Mouse (Mus musculus): ENCODE results near the gene Fam120b.

Fam120b gene

DNA sequence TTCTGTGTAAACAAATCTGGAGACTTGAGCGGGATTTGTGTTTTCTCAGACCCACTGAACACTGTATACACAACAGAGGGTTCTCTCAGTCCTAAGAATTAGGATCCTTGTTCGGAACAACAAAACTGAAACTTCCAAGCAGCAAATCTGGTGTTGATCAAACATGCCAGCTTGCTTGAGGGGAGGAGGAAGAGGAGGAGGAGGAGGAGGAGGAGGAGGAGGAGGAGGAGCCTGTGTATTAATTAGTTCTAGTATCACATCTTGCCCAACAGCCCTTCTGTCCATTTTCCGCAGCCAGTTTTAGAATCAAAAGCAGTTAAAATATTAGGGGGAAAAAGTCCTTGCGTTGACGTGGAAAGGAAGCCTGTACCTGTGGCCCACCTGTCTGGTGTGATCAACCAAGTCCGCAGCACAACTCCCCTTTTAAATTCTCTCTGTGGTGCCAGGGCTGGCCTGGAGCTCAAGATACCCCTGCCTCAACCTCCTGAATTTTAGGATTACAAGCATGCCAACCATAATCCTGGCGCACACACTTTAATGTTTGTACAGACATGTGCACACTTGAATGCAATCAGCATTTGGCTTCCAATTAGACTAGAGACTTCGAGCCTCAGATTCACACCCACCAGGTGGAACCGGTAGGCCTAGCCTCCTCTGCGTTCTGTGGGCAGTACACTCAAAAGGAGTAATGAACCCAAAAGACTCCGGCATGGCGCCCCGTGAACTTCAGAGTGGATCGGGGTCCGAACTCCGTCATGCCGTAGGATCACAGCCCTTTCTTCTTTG is 16.1 kb upstream of the Fam120b start:
- no peak for DNase-seq (ENCODE audit: low read depth, low spot score)

DNA sequence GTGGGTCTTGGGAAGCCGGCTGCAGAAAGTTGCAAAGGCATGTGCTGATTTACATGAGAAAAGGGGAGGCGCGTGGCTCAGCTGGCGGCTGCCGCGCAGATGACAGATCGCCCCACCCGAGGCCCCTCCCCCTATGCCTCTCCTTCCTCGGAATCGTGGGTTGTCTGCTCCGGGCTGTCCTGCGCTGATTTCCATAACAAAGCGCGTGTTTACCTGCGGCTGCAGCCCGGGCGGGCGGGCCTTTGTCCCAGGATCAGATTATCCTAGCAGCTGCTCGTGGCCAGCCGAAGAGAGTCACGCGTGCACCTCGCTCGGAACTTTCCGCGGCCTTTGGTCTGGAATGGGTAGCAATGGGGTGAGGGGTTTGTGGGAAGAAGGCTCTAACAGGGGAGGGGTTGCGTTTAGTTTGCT is 15.4 kb upstream of the Fam120b start:
- DNase-seq (ENCODE audit: low read depth, low spot score) = no peak

DNA sequence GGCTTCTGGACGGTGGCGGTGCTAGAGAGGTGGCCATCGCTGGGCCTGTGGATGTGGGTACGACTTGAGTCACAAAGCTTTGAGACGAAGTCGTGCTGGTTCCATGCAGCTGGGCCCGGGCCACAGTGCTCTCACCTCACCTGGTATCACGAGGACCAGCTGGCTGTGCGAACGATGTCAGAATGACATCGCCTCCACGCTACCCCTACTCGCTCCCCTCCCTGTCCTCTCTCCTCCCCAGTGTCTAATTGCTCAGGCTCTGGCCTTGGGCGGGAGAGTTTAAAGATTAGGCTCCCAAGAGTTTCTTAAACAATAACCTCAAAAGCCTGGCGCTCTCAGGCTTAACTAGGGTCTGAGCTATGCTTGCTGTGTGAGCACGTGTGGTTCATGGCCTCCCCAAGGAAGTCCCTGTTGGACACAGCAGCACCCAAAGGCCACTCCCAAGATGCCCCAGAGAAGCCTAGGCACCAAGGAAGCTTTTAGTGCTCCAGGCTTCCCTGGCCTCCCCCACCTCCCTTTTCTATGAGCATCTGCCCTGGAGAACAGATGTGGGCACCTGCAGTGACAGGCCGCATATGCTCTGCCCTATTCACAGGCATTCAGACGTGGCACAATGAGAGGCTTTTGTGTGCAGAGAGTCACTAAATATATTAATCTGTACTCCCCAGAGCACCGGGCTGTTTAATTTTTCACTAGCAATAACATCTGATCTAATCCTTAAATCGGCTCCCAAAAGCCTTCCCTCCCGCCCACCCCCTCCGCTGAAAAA is 14.7 kb upstream of the Fam120b start:
- DNase-seq (ENCODE audit: low read depth, low spot score) = no peak

DNA sequence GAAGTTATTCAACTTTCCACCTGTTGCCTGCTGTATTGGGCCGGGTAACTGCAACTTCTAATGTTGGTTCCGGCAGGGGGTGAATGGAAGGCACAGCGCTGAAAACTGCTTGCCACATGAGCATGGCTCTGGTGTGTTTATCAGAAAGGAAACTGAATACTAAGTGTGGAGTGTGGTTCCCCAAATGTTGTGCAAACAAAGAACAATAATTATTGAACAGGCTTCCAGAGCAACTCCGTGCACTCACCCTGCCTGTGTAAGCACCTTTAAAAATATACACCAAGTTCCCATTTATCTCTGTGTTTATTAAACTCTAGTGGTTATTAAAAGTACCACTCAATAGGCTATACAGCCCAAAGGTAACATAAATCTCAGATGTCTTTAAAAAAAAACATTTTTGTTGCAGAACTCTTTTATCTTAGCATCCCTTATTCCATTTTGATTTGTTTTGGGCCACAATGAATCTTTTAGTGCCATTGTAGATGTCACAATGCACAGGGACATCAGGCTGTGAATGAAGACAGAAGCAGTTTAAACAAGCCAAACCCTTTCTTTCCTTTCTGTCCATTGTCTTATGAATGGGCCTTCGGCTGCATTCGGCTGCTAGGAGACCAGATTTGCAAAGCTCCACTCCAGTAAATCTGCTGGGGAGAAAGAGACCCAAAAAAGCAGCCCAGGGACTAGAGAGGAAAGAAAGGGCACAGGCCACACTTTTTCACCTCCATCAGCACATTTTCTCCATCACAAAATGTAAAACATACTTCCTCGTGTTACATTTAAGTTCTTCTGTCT is 13.9 kb upstream of the Fam120b start:
- DNase-seq (ENCODE audit: low read depth, low spot score) = no peak

DNA sequence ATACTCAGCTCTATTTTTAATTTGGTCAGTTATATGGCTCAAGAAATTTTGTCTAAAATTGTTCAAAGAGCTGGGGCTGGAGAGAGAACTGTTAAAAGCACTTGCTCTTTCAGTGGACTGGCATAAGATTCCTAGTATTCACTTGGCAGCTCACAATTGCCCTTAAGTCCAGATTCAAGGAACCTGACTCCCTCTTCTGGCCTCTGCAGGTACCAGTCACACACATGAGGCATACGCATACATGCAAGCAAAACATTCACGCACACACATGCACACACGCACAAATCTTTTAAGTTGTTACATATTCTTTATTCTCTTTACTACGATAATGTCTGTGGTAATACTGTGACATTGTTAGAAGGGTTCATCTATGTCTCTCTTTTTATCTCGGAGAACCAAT is 12.6 kb upstream of the Fam120b start:
- no peak for DNase-seq (ENCODE audit: low read depth, low spot score)

DNA sequence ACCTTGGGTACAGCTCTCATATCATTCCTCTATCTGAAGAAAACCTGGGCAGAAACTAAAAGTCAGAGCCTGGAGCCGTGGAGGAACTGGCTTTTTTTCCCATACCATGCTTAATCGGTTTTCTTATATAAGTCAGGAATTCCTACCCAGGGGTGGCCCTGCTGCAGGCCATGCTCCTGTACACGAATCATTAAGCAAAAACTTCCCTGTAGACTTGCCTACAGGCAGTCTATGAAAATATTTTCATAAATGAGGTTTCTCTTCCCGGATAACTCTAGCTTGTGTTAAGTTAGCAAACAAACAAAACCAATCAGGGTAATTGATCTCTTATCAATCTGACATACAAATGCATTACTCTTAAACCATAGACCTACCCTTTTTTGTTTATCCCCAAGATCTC is 7.1 kb upstream of the Fam120b start:
- no peak for DNase-seq (ENCODE audit: low read depth, low spot score)

DNA sequence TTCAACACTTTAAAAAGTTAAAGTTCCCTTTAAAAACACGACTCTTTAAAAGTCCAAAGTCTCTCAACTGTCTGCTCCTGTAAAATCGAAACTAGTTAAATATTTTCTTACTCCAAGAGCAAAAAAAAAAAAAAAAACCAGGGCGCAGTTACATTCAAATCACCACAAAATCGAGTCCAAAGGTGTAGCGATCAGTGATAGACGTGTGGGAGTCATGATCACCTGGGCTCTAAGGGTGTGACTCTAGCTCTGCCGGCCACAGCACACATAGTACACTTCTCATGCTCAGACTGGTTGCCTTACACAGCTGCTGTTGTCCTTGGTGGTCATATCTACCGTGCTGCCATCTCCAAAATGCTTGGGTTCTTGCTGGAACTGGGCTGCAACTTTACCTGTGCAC is 6.6 kb upstream of the Fam120b start:
- no peak for DNase-seq (ENCODE audit: low read depth, low spot score)

DNA sequence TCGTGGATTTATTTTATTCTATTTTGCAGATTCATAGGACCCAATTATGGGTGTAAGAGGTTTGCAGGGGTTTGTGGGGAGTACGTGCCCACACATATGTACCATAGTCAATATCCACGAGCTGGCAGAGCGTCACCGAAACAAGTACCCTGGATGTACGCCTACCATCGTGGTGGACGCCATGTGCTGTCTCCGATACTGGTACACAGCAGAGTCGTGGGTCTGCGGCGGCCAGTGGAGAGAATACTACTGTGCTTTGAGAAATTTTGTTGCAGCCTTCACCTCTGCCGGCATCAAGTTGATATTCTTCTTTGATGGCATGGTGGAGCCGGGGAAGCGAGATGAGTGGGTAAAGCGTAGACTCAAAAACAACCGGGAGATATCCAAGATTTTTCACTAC is 5.7 kb downstream of the Fam120b start:
- no peak for DNase-seq (ENCODE audit: low read depth, low spot score)

DNA sequence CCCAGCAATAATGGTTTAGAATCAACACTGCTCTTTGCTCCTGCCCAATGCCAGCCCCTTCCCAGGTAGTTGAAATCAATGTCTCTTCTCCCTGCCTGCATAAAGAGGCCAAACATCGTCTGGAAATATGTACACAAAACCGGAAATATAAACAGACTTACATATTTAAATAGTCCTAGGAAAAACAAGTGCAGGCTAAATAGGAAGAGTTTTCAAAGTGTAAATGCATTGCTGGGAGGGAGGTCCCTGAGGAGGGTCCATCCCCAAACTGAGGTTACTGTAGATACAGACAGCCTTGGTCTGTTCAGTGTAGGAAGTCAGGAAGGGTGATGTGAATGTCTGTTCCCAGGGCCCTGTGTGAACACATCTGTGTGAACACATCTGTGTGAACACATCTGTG is 10.6 kb downstream of the Fam120b start:
- DNase-seq (ENCODE audit: low read depth, low spot score) = no peak

DNA sequence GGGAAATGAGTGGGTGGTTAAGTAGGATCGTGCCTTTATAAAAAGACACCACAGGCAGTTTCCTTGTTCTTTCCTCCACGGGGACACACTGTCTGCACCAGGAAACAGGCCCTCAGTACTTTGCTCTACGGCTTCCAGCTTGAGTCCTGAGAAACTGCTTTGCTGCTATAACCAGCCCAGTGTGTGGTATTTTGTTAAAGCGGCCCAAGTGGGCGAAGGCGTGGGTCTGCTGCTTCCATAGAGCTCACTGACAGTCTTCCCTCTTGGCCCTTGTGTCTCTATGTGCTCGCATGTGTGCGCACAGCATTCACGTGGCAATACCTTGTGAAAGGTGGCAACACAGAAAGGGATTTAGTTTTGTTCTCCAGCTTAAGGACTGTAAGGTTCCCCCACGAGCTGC is 13.3 kb downstream of the Fam120b start:
- DNase-seq (ENCODE audit: low read depth, low spot score) = no peak

DNA sequence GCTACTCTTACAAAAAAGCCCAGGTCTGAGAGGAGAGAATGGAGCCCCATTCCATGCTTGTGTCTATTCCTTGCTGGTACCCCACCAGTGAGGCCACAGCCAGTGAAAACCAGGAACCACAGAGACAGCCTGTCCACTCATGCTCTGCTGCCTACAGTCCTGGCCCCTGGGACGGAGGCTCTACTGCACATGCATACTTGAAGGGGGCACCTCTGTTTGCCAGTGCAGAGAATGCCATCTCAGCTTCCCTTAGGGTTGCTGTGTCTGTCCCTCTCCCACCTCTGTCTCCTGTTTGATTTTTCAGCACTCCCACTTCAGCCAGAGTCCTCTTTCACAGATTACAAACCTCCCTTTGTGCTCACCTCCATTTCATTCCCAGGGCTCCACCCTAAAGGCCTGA is 14.9 kb downstream of the Fam120b start:
- no peak for DNase-seq (ENCODE audit: low read depth, low spot score)

DNA sequence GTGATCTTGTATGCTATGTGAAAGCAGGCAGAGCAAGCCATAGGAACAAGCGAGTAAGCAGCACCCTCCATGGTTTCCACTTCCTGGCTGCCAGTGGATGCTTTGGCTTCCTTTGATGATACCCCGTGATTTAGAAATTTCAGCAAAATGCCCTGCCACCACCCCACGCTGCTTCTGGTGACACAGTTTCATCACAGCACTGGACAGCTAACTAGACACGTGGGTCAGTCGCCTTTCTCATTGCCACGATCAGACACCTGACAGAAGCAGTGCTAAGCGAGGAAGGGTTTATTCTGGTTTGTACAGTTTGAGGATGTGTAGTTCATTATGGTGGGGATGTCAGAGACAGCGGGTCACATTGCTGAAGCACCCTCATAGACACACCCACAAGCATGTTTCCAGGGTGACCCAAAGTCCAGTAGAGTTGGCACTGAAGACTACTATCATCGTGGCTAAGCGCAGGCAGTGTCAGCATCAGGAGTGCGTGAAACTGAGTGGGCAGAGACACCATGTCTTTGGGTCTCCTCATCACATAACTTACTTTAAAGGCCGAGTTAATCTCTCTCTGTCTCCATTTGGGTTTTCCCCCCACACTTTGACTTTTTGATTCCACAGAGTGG is 20.7 kb downstream of the Fam120b start:
- no peak for DNase-seq (ENCODE audit: low read depth, low spot score)

DNA sequence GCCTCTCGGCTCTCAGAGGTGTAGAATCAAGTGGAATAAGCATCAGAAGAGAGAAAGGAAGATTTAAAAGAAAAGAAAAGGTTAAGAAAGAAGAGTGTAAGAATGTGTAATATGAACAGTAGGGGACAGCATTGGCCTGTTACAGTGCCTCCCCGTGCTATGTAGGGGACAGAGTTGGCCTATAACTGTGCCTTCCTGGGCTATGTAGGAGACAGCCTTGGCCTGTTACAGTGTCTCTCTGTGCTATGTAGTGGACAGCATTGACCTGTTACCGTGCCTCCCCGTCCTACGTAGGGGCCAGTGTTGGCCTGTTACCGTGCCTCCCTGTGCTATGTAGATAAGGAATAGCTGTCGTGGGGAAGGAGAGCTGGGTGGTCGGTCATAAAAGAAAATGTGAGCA is 23.5 kb downstream of the Fam120b start:
- no peak for DNase-seq (ENCODE audit: low read depth, low spot score)

DNA sequence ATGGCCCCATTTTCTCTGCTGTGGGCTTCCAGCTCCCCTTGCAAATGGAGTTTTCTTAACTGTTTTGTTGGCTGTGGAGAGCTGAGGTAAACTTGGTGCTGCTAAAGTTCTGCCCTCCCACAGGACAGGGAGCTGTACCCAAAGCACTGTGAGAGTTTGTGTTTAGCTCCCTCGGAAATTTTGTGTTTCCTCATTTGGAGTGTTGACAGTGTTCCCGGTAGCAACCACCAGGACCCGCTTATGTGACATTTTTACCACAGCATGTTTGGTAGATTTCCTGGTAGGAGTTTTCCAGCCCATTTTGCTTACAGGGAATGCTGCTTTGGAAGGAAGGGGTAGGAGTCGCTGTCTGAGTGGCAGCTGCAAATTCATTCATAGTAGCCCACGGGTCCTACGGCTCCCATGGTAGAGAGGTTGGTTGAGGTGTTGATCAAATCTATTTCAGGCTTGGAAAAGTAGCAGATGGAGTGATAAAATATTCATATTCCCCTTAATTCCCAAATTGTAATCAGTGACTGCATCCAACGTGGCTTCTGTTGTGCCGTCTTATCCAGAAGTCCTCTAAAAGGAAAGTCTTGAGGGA is 24.1 kb downstream of the Fam120b start:
- no peak for DNase-seq (ENCODE audit: low read depth, low spot score)

DNA sequence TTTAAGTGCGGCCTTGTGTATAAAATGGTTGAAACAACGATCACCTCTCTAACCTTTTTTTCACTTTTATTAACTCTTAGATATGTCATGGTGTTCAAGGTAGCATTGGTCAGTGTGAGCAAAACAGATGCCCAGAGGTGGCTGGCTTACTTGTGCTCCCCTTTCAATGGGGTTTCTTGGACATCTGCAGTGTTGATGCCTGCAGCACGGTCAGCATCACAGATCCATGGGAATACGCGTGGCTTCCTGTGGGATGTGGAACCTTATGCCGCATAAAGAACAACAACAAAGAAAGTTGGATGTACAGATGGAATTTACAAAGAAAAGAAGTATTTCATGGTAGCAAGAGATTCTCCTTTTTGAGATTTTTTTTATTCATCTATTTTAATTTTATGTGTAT is 25.4 kb downstream of the Fam120b start:
- no peak for DNase-seq (ENCODE audit: low read depth, low spot score)

DNA sequence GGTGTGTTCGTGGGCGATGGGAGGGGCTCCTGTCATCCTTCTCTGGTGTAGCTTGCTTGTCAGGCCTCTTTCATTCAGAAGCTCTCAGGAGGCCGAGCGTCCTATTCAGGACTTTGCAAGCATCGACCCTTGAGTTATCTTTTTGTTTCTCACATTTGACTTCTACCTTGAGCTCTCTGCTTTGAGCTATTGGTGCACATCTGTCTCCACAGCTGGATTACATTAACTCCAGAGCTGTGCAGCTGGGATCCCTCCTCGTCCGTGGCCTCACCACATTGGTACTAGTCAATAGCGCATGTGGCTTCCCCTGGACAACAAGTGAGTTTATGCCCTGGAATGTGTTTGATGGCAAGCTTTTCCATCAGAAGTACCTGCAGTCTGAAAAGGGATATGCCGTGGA is 26.7 kb downstream of the Fam120b start:
- no peak for DNase-seq (ENCODE audit: low read depth, low spot score)

DNA sequence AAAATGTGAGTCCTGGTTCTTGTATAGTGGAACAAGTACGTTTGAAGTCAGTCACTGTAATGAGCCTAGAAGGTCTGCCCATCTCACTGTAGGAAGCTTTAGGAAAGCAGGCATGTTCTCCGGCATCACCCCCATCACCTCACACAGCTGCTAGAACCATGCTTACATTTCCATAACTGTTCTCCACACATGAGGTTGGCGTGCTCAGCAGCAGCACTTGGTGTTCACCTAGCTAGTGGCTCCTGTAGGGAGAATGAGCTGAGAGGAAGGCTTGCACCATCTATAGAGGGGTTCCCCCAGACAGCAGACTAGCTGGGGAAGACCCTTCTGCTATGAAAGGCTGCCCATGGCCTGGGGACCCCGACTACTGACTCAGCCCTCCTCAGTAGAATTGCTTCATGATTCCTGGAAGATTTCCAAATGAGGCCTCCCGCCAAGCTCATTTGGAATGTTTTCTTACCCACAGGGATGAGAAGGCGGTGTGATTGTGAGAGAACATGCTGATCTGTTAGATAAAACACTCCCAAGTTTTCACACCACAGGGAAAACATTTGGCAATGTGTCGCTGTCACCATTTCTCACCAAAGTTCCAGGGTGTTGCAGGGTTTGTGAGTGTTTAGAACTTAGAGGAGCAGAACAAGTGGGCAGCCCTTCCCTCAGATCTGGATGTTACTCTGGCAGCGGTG is 27.2 kb downstream of the Fam120b start:
- no peak for DNase-seq (ENCODE audit: low read depth, low spot score)

DNA sequence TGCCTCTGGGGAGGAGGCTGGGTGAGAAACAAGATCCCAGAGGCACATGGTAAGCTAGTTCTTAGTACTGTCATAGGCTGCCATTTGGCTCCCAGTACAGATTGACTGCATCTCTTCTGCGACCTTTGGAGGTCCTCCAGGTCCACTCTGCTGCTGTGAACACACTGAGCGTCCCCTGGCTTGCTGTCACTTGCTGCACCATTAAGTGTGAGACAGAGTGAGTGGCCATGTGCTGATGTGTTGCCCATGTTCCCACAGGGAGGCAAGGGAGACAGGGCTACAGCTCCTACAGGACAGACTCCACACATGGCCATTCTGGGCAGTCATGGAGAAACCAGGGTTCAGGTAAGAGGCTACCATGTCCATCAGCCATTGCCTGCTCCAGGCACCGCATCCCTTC is 29.9 kb downstream of the Fam120b start:
- no peak for DNase-seq (ENCODE audit: low read depth, low spot score)

DNA sequence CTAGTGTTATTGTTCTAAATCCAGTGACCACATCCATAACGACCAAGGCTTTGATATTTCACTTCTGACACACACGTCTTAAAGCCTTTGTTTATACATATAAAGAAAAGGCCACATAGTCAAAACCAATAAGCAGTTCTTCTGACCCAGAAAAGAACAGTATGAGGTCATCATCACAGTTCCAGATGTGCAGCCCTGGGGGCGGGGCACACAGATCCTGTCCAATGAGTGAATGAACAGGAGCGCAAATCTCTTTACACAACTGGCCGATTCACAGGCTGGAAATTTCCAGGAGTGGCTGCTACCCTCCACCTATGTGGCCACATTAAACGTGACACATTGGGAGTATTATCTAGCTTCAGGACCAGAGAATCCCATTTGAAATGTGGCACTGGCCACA is 33.4 kb downstream of the Fam120b start:
- no peak for DNase-seq (ENCODE audit: low read depth, low spot score)

DNA sequence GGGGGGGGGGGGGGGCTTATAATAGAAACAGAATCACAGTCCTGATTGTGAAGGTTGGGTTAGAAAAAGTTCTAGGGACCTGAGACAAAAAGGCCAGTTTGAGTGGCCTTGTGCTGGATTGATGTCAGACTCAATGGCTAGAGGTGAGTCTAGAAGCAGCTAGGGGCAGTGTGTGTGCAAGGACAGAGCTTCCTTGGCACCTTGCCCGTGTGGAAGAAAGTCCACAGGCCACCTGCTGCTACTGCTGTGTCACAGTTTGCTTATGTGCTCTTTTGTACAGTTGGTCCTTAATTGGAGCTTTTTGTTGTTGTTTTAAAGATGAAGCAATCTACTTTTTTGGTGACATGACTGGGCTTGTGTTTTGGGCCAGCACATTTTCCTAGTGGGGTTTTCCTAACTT is 33.9 kb downstream of the Fam120b start:
- DNase-seq (ENCODE audit: low read depth, low spot score) = no peak

DNA sequence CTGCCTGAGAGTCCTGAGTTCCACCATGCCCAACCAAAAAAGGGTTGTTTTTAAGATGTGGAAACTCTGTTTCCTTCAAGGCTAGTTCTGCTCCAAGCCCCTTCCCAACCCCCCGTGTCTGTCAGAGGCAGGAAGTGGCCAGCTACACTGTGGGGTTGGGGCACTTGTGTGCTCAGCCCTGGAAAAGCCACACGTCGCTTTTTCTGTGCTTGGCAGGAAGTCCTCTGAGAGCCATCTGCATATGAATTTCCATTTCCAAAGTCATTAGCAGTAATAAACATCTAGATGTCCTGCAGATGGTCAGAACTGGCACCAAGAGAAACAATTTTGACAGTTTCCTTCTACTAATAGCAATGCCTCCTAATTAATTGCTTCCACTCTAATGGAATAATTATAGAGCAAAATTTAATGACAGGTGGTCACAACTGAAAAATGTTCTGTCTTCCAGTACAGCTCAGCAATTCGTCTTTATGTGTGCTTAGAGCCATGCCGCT is 35.1 kb downstream of the Fam120b start:
- DNase-seq (ENCODE audit: low read depth, low spot score) = no peak
